19 mouse cellular contexts compared by ENCODE assay signal in genomic region chr4:119912216-119912615, GRCm38 (mm10).
DNase-seq lines count a peak whose midpoint lies in the region; ATAC-seq lines count a peak whose summit lies in the region.
"Had no signal": no experiment of that assay in that cellular context is flagged by ENCODE, and none has a peak within 500 bp of the region (broad histone marks: within the 10 kb centered on the region; RNA-seq: fewer than 3 reads in every experiment).

No protein-coding gene starts in this region.

- intact Hi-C loops in heart, postnatal 14 days (cut with DNase I), result no loop called here

- DNase-seq in adrenal gland, adult (ENCODE audit: inconsistent age in 2 of 2, low spot score in 1 of 2), result peak; percentile 45 to 74
- DNase-seq in adrenal gland, postnatal 10 days, result no peak
- DNase-seq in heart, adult 11 months, result peak; percentile 86
- no peak for DNase-seq in heart, postnatal 14 days
- DNase-seq in thymus, postnatal 4 days, result peak; percentile 1
- no peak for DNase-seq in thymus, postnatal 10 days (ENCODE audit: low spot score in 2 of 2)
- no peak for DNase-seq in cerebellum, adult 9-11 months
- DNase-seq: cerebellum, adult 18-20 months; cerebellum, postnatal 25 days; embryo, embryonic 11 days; kidney, adult 8-10 months; kidney, postnatal 10 days; left cerebral cortex, postnatal 4 days; lung, postnatal 36 days; thymus, adult 18-20 months had no signal

- peak; percentile 69 for ATAC-seq in megakaryocyte progenitor cell, adult 5-6 weeks (replicated peaks; ENCODE audit: poor library complexity)
- ATAC-seq: forebrain, embryonic 13.5 days; hindbrain, embryonic 16.5 days; intestine, embryonic 15.5 days had no signal

Comparison
In these comparisons a context has a peak if more than half of its experiments do, and no peak if none do; other contexts are left out.
1. DNase-seq: peak in adrenal gland, adult (2 of 2), heart, adult 11 months (single experiment) and thymus, postnatal 4 days (single experiment); none in adrenal gland, postnatal 10 days (single experiment), heart, postnatal 14 days (0 of 2), thymus, postnatal 10 days (0 of 2) and cerebellum, adult 9-11 months (single experiment).